Mouse (Mus musculus): ENCODE results near the gene Taf6l. TPM values are rescaled to one million over a fixed set of nuclear protein-coding genes. Genes with fewer than 3 reads are reported as not detected.

Gene Taf6l
- total and polyA plus RNA-seq, 3 experiments = 20.4 to 25.7 (median 25.5) TPM

- Histone ChIP-seq H3K4me3 (replicated peaks in 1 of 3; ENCODE audit: low read depth in 2 of 3, low read length in 2 of 3, poor library complexity in 1 of 3) (no peak overlapping the region), H3K36me3 (replicated peaks in 1 of 2; ENCODE audit: control insufficient read depth in 1 of 2, insufficient read depth in 1 of 2, low read length in 1 of 2) (peaks cover 38 to 46% of the 10 kb centered on the region in 2 experiments), H3K9ac (ENCODE audit: insufficient read depth, low read depth) (no peak overlapping the region), H3K79me2 (replicated peaks; ENCODE audit: control insufficient read depth, extremely low read depth, insufficient read depth, poor library complexity, severe bottlenecking) (peaks cover 68% of the 10 kb centered on the region), H3K4me1 (ENCODE audit: control insufficient read depth in 1 of 2, insufficient read depth in 2 of 2) (peaks cover 4 to 41% of the 10 kb centered on the region in 2 experiments; a peak in 3 of 4 replicates), H3K27ac (ENCODE audit: insufficient read depth, low read depth) (no peak overlapping the region), H3K4me2 (ENCODE audit: insufficient read depth, low read depth, poor library complexity, severe bottlenecking) (no peak overlapping the region), H3K9me3 (replicated peaks; ENCODE audit: low read length) (peaks cover 10% of the 10 kb centered on the region), H3K27me3 (replicated peaks) (no peaks in the 10 kb centered on the region)
- TF ChIP-seq MAZ (IDR thresholded peaks at IDR 0.05; ENCODE audit: low read depth, low read length) (no peak), IRF4 (IDR thresholded peaks at IDR 0.05; ENCODE audit: low read depth, low read length) (no peak), POLR2A (IDR thresholded peaks at IDR 0.05; ENCODE audit: low read depth, low read length) (no peak), E2F4 (IDR thresholded peaks at IDR 0.05; ENCODE audit: insufficient replicate concordance, low read depth, low read length) (no peak), CTCF (conservative IDR thresholded peaks at IDR 0.05 in 1 of 2, IDR thresholded peaks at IDR 0.05 in 1 of 2; ENCODE audit: low read depth in 2 of 2, low read length in 2 of 2) (peak in 1 of 2 experiments; percentile 30; a peak in 1 of 4 replicates)
- DNase-seq (ENCODE audit: extremely low read depth) = no peak
- dilution Hi-C loops (cut with MboI; ENCODE audit: extremely low pct_ligation_motif_present, extremely low pct_unique_long_range_greater_than_20kb, low sequenced_read_pairs) = no loop called here
- in situ Hi-C loops (cut with MboI; ENCODE audit: low pct_ligation_motif_present, low pct_unique_long_range_greater_than_20kb, low sequenced_read_pairs) = no loop called here
Observed at GRCm38 (mm10) chr19:8760757-8761156, 25.5 kb downstream of the Taf6l start.

DNA sequence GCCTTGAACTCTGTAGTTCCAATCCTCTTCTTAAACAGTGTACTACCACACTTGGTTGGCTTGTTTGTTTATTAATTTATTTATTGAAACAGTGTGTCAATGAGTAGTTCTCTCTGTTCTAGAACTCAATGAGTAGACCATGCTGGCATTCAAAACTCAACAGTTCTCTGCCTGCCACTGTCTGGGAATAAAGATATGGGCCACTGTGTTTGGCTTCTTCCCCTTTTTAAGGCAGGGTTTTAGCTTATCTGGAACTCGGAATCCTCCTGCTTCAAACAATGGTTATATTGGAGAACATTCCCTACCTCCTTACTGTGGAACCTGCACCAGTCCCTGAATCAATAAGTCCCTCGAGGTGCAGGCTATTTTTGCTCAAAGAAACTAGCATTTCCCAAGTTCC, 27.3 kb downstream of the Taf6l start:
- dilution Hi-C loops (cut with MboI; ENCODE audit: extremely low pct_ligation_motif_present, extremely low pct_unique_long_range_greater_than_20kb, low sequenced_read_pairs) (no loop called here), in situ Hi-C loops (cut with MboI; ENCODE audit: low pct_ligation_motif_present, low pct_unique_long_range_greater_than_20kb, low sequenced_read_pairs) (no loop called here)
- peaks cover 33 to 45% of the 10 kb centered on the region in 2 experiments for H3K36me3 ChIP-seq (replicated peaks in 1 of 2; ENCODE audit: control insufficient read depth in 1 of 2, insufficient read depth in 1 of 2, low read length in 1 of 2)
- H3K27ac ChIP-seq (ENCODE audit: insufficient read depth, low read depth) = no peak overlapping the region
- H3K79me2 ChIP-seq (replicated peaks; ENCODE audit: control insufficient read depth, extremely low read depth, insufficient read depth, poor library complexity, severe bottlenecking) = peaks cover 70% of the 10 kb centered on the region
- H3K4me3 ChIP-seq (replicated peaks in 1 of 3; ENCODE audit: low read depth in 2 of 3, low read length in 2 of 3, poor library complexity in 1 of 3) = no peak overlapping the region
- H3K4me1 ChIP-seq (ENCODE audit: control insufficient read depth in 1 of 2, insufficient read depth in 2 of 2) = peaks cover 4 to 50% of the 10 kb centered on the region in 2 experiments; a peak in 3 of 4 replicates
- H3K27me3 ChIP-seq (replicated peaks) = no peaks in the 10 kb centered on the region
- no peaks in the 10 kb centered on the region for H3K9me3 ChIP-seq (replicated peaks; ENCODE audit: low read length)
- peak overlapping the region; percentile 91 for H3K4me2 ChIP-seq (ENCODE audit: insufficient read depth, low read depth, poor library complexity, severe bottlenecking)
- TF ChIP-seq SMC3 (IDR thresholded peaks at IDR 0.05; ENCODE audit: low read depth, low read length) = no peak
- TF ChIP-seq CTCF (conservative IDR thresholded peaks at IDR 0.05 in 1 of 2, IDR thresholded peaks at IDR 0.05 in 1 of 2; ENCODE audit: low read depth in 2 of 2, low read length in 2 of 2) = no peak
- TF ChIP-seq HCFC1 (IDR thresholded peaks at IDR 0.05; ENCODE audit: low read depth, low read length) = no peak
- TF ChIP-seq RCOR1 (conservative IDR thresholded peaks at IDR 0.05; ENCODE audit: low read depth, low read length) = no peak
- TF ChIP-seq IRF4 (IDR thresholded peaks at IDR 0.05; ENCODE audit: low read depth, low read length) = no peak
- no peak for TF ChIP-seq ELF1 (IDR thresholded peaks at IDR 0.05; ENCODE audit: low read depth, low read length)
- no peak for TF ChIP-seq E2F4 (IDR thresholded peaks at IDR 0.05; ENCODE audit: insufficient replicate concordance, low read depth, low read length)
- TF ChIP-seq GABPA (IDR thresholded peaks at IDR 0.05; ENCODE audit: insufficient replicate concordance, low read depth, low read length) = no peak
- no peak for TF ChIP-seq ZKSCAN1 (IDR thresholded peaks at IDR 0.05; ENCODE audit: borderline replicate concordance, low read depth, low read length)
- no peak for TF ChIP-seq NELFE (IDR thresholded peaks at IDR 0.05; ENCODE audit: low read depth, low read length)
- TF ChIP-seq MYC (IDR thresholded peaks at IDR 0.05; ENCODE audit: low read depth, low read length) = no peak
- TF ChIP-seq ZNF384 (IDR thresholded peaks at IDR 0.05; ENCODE audit: low read depth, low read length) = no peak
- TF ChIP-seq MAFK (IDR thresholded peaks at IDR 0.05; ENCODE audit: insufficient replicate concordance, low read length) = no peak
- TF ChIP-seq ETS1 (conservative IDR thresholded peaks at IDR 0.05; ENCODE audit: low read depth, low read length) = no peak
- no peak for TF ChIP-seq CHD2 (IDR thresholded peaks at IDR 0.05; ENCODE audit: low read length)
- TF ChIP-seq TCF12 (IDR thresholded peaks at IDR 0.05; ENCODE audit: low read depth, low read length) = no peak
- no peak for TF ChIP-seq UBTF (IDR thresholded peaks at IDR 0.05; ENCODE audit: low read depth, low read length)
- no peak for DNase-seq (ENCODE audit: extremely low read depth)
- H3K9ac ChIP-seq (ENCODE audit: insufficient read depth, low read depth) = peak overlapping the region; percentile 88; the same call in 1 of the 2 replicates

All from CH12.LX (cell line).